Mouse (Mus musculus): ENCODE results near the gene Fam122b.
"Not testable (repeated sequence)": the region's sequence is repeated elsewhere in the genome, so short reads cannot be mapped to it uniquely, and the experiment has no call there.

Gene Fam122b

GRCm38 (mm10) chrX:53269289-53270062 lies at the start of gene Fam122b:
Gene Fam122b (minus strand): TSS chrX:53269805.
- peak; percentile 62 for DNase-seq (ENCODE audit: low read depth, low spot score)

- DNase-seq (ENCODE audit: low read depth, low spot score): no peak
These were observed 18.3 kb upstream of the Fam122b start for GRCm38 (mm10) chrX:53287924-53288323.

- no peak for DNase-seq (ENCODE audit: low read depth, low spot score)
These were observed 3.5 kb upstream of the Fam122b start, which contains the start of gene Fam122c for GRCm38 (mm10) chrX:53273124-53273523. Gene Fam122c (plus strand): TSS chrX:53273424.

GRCm38 (mm10) chrX:53271628-53272027 lies 2.0 kb upstream of the Fam122b start:
- not testable (repeated sequence) for DNase-seq (ENCODE audit: low read depth, low spot score)

GRCm38 (mm10) chrX:53270063-53270432 lies 443 bp upstream of the Fam122b start:
- DNase-seq (ENCODE audit: low read depth, low spot score): no peak

- DNase-seq (ENCODE audit: low read depth, low spot score): no peak
These were observed 749 bp downstream of the Fam122b start for GRCm38 (mm10) chrX:53268856-53269255.

- no peak for DNase-seq (ENCODE audit: low read depth, low spot score)
These were observed 3.4 kb downstream of the Fam122b start for GRCm38 (mm10) chrX:53266186-53266585.

GRCm38 (mm10) chrX:53255195-53255594 lies 14.4 kb downstream of the Fam122b start:
- no peak for DNase-seq (ENCODE audit: low read depth, low spot score)

- DNase-seq (ENCODE audit: low read depth, low spot score): no peak
These were observed 29.6 kb downstream of the Fam122b start, which contains the start of gene Plac1 for GRCm38 (mm10) chrX:53240011-53240410. Gene Plac1 (minus strand): TSS chrX:53240111.

GRCm38 (mm10) chrX:53237971-53238370 lies 31.6 kb downstream of the Fam122b start:
- DNase-seq (ENCODE audit: low read depth, low spot score): no peak

GRCm38 (mm10) chrX:53236404-53236803 lies 33.2 kb downstream of the Fam122b start:
- no peak for DNase-seq (ENCODE audit: low read depth, low spot score)

GRCm38 (mm10) chrX:53233689-53234088 lies 35.9 kb downstream of the Fam122b start:
- no peak for DNase-seq (ENCODE audit: low read depth, low spot score)

- DNase-seq (ENCODE audit: low read depth, low spot score): no peak
These were observed 37.6 kb downstream of the Fam122b start for GRCm38 (mm10) chrX:53231965-53232364.

- no peak for DNase-seq (ENCODE audit: low read depth, low spot score)
These were observed 45.2 kb downstream of the Fam122b start for GRCm38 (mm10) chrX:53224353-53224944.

GRCm38 (mm10) chrX:53220855-53221254 lies 48.8 kb downstream of the Fam122b start:
- DNase-seq (ENCODE audit: low read depth, low spot score): no peak

- DNase-seq (ENCODE audit: low read depth, low spot score): no peak
These were observed 54.9 kb downstream of the Fam122b start for GRCm38 (mm10) chrX:53214557-53215229.

- DNase-seq (ENCODE audit: low read depth, low spot score): no peak
These were observed 55.8 kb downstream of the Fam122b start for GRCm38 (mm10) chrX:53213838-53214237.

- no peak for DNase-seq (ENCODE audit: low read depth, low spot score)
These were observed 57.1 kb downstream of the Fam122b start for GRCm38 (mm10) chrX:53212485-53212884.

GRCm38 (mm10) chrX:53211756-53212483 lies 57.7 kb downstream of the Fam122b start:
- no peak for DNase-seq (ENCODE audit: low read depth, low spot score)

- DNase-seq (ENCODE audit: low read depth, low spot score): no peak
These were observed 60.2 kb downstream of the Fam122b start for GRCm38 (mm10) chrX:53209431-53209830.

GRCm38 (mm10) chrX:53204690-53205311 lies 64.8 kb downstream of the Fam122b start:
- DNase-seq (ENCODE audit: low read depth, low spot score): no peak

All from WW6 (cell line).